Mouse (Mus musculus) ES-CJ7 (cell line): ENCODE data around the gene Tmem87b.

Source experiments
- DNase-seq: peaks from one replicate; pipeline ENCODE4 v3.0.0; 2011; ENCODE audit warnings: low read depth, low spot score

The Tmem87b gene

DNA sequence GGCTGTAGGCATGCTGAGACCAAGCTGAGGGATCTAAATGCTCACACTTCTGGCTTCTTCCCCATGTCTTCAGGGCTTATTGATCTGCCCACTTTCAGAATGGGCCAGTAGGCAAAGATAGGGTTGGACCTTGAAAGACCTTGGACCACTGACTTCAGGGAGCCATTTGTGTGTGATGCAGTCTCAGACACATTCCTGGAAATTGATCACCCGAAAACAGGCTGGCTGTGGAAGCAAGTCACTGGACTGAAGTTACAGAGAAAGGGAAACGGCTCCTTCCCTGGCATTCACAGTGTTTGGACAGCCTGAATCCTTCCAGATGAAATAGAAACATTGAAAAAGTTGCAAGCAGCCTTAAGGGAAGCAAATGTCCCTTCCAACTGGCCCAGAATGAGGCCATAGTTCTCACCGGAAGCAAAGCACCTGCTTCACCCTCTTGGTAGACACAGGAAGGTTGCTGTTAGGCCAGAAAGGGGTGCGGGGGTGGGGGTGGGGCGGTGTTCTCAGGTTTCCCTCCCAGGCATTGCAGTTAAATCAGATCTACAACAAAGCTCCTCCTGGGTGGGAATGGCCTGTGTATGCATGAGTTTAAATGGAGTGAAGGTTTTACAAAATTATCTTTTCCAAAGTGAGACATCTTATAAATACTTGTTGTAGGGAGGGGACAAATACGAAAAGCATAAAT is 70.1 kb downstream of the Tmem87b start:
- peak; percentile 20 for DNase-seq

DNA sequence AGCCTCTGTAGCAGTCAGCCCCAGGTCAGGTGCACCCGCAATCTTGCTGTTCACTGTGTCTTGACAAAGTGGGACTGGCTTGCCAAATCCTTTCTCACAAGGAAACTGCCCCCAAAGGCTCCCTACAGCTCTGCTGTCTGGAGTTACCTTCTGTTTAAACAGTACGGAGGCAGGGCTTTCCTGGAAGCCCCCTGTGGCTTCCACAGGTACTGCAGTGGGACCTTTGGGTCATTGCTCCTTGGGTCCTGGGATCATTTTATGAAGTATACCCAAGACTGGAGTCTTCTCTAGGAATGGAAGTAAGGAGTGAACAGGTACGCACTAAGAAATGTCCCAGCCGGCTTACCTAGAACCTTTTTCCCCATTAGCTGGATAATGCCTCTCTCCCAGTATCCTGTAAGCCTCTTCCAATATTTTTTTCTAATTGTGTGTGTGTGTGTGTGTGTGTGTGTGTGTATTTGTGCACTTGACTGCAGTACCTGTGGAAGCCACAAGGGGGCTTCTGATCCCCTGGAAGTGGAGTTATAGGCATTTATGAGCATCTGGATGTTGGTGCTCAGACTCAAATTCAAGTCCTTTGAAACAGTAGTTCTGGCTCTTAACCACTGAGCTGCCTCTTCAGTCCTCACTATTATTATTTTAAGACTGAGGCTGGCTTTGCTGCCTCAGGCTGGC is 72.9 kb downstream of the Tmem87b start:
- DNase-seq, result peak; percentile 77

DNA sequence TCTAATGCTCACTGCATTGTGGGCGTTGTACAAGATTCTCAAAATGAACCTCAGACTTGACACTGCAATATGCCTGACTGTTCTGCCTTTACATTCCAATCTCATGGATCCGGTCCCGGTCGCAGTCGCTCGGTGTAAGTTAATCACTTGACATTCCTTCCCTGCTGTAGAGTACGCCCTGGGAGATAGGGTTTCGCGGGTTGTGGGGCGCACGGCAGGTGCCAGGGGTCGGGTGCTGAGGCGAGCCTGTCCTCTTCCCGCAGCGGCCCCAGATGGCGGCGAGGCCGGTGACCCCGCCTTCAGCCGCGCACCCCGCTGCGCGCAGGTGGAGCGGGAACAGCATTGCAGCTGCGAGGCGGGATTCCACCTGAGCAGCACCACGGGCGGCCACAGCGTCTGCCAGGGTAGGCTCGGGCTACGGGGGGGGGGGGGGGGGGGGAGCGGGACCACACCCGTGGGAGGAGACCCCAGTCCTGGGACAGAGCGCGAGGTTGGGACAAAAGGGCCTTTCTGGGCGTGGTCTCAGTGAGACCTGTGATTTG is 74.3 kb downstream of the Tmem87b start:
- peak; percentile 84 for DNase-seq

DNA sequence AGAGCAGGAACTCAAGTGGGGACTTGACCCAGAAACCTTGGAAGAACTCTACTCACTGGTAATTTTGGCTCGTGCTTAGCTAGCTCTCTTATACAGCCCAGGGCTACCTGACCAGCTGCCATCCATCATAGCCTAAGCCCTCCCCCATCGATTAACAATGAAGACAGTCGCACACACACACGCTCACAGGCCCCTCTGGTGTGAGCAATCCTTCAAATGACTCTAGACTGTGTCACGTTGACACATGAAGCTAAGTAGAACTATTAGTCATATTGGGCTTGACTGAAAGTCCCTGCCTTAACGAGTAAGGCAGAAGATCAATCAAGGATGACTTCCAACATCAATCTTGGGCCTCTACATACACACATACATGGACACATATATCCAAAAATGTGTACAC is 84.9 kb downstream of the Tmem87b start:
- DNase-seq, result no peak

DNA sequence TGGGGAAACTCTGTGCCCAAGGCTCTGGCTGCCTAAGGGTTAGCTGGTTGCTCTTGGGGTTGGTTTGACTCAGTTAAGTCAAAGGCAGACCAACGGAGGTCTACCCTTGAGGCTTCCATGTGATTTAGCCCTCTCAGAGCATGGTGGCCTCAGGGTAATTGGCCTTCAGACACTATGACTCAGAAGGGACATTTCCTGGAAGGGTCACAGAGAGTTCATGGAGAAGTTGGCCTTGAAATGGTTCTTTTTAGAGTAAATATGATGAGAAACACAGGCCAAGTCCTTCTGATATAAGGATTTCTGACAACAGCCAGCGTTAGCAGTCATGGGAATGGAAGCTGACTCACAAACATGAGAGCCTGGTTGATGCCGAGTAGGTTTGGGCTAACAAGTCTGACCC is 85.7 kb downstream of the Tmem87b start:
- no peak for DNase-seq
